Mouse (Mus musculus) heart, adult 18-20 months (tissue): ENCODE data around the gene Rai14. TPM values are rescaled to one million over a fixed set of nuclear protein-coding genes. Genes with fewer than 3 reads are reported as not detected.

Experiments
- DNase-seq, 2 experiments: peaks; one replicate each; pipeline ENCODE4 v3.0.0; 2021 to 2022; ENCODE audit warnings: mixed read lengths in 1 of 2
- total RNA-seq, 2 experiments: library from RNA; stranded (reverse); gene quantifications; 2 replicates each; pipeline ENCODE4 v1.2.3; 2021

Gene Rai14
- total RNA-seq, 2 experiments from 2014 or later: 3.6 to 3.9 TPM

- DNase-seq: no peak
Measured at GRCm38 (mm10) chr15:10689304-10689703, 25.1 kb downstream of the Rai14 start.

- DNase-seq: no peak
Measured at GRCm38 (mm10) chr15:10688686-10689085, 25.7 kb downstream of the Rai14 start.

DNA sequence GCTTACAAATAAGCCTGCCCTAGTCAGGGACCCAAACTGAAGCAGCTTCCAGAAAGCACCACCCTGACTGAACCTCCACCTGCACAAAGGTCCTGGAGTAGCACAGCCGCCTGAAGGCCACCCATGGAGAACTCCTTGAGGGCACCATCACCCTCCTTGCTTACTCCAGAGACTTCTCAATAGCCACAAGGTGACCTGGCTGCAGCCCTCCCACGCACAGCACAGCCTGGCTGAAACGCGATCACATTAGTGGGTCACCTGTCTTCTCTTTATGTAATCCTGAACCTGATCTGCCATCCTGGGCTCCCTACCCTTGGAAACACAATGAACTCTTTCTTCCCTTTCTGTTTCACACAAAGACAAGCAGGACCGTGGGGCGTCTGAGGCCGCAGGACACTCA is 27.1 kb downstream of the Rai14 start:
- no peak for DNase-seq

DNA sequence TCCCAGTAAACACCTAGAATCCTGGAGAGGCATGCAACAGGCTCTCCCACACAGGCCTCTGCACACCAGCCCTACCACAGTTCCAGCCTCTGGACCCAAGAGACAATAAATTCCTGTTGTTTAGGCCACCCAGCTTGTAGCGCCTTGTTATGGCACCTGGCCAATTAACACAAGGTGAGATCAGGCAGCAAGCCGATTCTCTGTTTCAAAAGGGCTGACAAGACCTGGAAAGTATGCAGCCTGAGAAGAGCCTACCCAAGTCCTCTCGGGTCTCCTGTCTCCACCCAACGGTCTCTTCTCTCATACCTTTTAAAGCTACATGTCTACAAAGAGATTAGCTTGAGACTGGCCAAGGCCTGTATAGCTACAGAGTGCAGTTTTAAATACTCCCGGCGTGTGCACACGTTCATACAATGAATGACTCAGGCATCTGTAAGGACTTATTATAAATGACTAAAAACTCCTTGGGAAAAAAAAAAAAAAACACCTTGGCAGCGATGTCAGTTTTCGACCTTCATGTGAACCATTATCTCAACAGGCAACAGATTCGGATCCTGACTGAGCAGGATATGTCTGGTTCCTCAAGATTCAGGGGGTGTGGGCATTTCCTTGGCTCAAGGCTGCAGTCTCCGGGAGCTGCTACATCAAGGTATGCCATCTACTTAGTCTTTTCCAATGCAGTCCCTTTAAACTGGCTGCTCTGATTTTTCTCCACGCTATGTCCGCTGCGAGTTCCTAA is 28.6 kb downstream of the Rai14 start:
- no peak for DNase-seq

DNA sequence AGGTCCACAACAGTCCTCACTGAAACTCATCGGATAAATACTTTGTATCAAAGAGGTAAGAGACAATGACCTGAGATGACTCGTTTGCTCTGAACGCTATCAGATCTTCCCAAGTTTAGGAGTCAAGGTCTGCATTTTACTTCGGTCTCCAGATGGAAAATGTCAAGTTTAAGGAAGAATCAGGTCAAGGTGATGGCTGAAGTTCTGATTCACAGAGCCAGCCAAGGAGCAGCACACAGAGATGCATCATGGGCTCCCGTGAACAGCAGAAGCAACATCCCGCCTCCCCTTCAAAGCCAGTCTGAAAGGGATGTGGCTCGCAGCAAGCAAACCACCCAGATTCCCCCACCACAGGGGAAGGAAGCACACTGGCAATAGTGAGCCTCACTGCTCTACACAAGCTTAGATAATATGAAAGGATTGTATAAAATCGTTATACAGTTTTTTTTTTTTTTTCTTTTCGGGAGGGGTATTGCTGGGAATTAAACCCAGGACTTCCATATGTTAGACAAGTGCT is 30.7 kb downstream of the Rai14 start:
- no peak for DNase-seq

DNA sequence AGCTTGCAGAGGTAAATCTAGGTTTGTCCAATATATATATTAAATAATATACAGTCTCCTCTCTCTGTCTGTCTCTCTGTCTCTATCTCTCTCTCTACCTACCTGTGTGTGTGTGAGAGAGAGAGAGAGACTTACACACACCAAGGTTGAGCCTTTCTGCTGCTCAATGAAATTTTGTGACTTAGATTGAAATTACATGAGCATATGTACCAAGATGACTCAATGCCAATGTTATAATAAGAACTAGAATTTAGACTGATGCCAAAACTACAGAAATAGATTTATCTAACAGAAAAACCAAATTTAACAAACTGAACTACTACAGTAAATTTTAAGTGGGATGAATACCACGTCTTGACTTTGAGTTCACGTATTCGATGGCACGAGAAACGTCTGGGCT is 33.9 kb downstream of the Rai14 start:
- no peak for DNase-seq

DNA sequence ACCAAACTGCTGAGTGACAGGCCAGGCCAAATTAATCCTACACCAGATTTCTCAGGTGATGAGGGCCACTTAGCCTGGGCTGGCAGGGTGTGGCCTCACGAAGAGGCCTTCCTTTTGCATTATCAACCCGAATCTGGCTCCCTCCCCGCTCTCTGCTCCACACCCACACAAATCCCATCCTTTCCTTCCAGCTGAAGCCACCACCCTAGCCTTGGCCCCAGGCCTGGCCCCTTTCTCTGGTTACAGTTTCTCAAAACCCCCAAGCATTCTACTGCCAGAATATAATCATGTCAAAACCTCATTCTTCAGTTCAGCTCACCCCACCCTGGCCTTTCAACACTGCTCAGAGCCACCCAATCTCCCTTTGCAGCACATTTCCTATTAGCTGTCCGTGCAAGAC is 34.9 kb downstream of the Rai14 start:
- DNase-seq: peak; percentile 29 to 49

DNA sequence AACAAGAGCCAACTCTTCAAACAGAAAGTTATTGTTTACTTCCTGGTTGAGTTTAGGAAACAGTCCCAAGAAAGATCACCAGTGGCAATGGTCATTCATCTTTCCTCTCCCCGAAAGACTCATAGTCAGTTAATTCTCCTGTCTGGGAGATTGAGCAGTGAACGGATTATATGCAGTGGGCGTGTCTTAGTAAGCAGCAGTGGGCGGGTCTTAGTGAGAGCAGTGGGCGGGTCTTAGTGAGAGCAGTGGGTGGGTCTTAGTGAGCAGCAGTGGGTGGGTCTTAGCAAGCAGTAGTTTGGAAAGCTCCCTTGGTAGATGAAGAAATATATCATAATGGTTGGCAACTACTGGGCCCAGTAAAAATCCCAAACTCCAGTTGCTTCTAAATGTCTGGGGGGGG is 38.6 kb downstream of the Rai14 start:
- no peak for DNase-seq

- DNase-seq: no peak
Measured at GRCm38 (mm10) chr15:10672880-10673279, 41.5 kb downstream of the Rai14 start.

DNA sequence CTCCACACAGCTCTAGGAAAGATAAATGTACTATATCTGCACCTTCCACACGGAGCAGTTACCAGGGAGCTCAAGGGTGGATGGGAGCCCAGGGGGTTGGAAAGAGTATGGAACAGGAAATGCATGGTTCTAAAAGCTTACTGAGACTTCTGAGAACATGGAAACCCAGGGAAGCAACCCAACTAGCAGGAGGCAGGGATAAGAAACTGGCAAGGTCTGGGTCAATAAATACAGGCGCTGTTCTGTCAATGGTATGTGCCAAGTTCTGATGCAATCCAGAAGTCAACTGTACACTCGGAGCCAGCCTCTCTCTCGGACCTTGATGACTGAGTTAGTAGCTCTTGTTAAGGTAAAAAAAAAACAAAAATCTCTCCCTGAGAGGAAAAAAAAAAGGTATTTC is 42.6 kb downstream of the Rai14 start:
- DNase-seq: peak; percentile 60 to 67

DNA sequence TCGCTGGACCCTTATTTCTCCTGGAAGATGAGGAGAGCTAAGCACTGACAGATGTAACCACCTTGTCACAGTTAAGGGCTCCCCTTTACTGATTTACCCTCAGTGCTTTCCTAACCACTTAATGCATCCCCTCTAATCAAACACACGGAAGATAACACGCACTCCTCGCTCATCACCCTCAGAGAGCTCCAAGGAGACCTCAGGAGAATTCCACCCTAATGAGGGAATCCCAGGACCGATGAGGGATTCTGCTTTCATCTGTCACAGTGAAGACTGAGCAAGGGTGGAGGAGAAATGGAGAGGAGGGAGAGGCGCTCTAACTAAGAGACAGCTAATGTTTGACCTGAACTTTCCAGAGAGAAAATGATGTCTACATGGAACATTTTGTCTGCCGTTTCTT is 44.3 kb downstream of the Rai14 start:
- no peak for DNase-seq

DNA sequence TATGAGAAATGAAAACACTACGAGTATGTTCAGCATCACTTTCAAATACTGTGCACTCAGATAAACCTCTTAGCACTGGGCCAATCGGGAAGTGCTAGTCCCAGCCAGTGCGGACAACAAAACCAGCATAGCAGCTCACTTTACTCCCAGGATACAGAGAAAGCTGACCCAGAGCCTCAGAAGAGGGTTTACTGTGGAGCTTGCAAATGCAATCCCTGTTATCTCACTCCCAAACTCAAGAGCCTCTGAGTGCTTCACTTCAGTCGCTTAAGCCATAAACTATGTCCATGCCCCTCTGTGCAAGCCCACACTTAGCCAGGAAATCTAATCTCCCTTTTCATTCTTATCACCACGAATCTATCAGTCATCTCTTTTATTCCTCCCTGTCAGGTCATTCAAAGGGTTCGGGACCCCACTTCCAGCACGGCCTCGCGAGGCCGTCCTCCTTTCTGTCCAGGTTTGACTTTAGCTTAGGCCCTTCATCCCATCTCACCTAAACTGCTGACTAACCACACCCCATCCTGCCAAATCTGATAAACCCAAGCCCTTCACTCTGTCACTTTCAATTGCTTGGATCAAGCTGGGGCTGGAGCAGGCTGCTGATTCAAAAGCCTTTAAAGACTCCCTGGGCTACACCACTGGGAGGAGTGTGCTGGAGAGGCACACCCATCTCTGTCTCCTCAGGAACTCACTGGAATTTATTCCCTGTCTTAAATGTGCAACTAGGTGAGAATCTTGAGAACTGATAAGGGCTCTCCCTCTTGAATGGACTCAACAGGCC is 46.1 kb downstream of the Rai14 start:
- DNase-seq: no peak

DNA sequence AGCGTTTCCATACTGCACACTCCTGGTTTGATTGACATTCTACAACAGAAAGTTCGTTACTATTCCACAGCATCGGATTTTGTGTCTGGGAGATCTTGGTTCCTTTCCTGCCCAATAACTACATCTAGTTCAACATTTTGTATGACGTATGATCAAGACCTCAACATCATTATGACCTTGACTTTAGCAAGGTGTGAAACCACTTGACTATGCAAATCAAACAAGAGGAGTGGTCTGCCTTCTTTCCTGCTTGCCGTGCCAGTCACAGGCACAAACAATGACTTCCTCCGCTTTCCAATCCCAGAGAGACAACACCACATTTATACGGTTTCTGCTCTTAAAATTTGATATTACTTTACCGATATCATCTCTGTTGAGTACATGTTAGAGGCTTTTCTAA is 48.6 kb downstream of the Rai14 start:
- no peak for DNase-seq

- DNase-seq: no peak
Measured at GRCm38 (mm10) chr15:10664529-10664898, 49.9 kb downstream of the Rai14 start.

DNA sequence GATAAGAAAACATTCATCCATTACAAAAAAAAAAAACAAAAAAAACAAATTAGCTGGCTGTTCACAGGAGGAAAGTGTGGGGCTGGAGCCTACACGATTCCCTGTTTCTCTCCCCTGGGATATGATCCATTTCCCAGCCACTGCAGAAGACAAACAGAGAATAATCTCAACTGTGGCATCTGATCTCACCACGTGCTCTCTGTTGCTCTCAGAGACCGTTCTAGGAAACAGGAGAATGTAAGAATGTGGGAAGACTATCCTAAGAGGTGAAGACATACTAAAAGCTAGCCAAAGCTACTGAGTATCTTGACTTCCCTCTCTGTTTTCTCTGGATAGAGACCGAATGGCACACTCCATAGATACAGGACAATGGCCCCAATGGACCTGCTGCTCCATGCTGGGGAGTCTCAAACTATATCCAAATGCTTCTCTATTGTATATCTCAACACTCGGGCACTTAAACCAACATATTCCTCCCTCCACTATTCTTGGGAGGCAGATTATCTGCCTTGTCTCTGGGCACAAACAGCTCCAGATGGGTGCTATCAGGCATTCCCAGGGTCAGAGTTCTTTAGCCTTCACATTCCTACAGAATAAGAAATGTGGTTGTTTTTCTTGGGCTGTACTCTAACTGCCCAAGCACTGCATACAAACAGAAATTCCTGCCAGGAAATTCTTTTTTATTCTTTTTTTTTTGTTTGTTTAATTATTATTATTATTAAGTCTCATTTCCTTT is 50.5 kb downstream of the Rai14 start:
- DNase-seq: peak; percentile 22 to 27

DNA sequence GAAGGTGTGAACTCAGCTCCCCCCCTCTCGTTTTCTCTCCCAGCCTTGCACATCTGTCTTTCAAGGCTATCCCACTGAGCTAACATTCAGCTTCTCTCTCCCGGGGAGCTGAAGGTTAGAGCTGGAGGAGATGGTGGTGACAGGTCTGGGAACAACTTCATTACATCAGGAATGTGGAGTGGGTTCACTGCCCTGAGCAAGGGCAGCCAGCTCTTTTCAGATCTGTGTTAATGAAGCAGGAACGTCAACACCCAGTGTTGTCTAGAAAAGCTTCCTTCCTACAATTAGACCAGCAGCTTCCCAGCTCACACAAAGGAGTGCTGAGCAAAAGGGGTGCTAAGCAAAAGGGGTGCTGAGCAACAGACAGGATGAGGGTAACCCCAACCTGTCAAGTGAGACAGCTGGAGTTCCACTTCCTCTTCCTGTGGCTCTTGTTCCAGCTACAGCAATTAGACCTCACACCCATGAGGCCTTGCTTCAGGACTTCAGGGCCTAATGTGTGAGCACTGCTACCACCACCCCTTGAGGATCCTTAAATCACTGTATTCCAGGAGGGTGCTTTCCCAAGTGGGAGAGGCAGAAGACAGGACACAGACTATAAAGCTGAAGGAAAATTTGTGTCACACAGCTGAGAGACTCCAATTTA is 52.3 kb downstream of the Rai14 start:
- peak in 1 of 2 experiments; percentile 6 for DNase-seq

GRCm38 (mm10) chr15:10658803-10659202 is 55.6 kb downstream of the Rai14 start:
- DNase-seq: no peak

- DNase-seq: no peak
Measured at GRCm38 (mm10) chr15:10656146-10656545, 58.3 kb downstream of the Rai14 start.

GRCm38 (mm10) chr15:10655151-10655905 is 59.1 kb downstream of the Rai14 start:
- no peak for DNase-seq

DNA sequence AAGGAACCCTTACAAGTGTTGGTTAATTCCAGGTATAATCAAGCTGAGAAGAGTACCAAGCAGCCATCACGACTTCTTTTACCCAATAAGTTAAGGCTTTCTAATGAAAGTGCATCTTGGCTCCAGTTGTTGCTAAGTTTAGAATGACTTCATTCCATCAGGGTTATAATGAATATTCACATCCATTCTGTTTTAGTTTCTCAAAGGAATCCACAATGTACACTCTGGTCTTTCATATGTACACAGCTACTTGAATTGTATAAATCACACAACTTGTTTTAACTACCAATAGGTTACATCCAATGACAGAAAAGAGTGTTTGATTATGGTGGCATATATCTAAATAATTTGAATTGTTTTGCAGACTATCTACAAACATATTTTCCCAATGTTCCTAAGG is 59.7 kb downstream of the Rai14 start:
- DNase-seq: no peak

- no peak for DNase-seq
Measured at GRCm38 (mm10) chr15:10652931-10653475, 61.4 kb downstream of the Rai14 start.
